Comparison of ENCODE assay signal across 10 mouse cellular contexts in genomic region chr1:132765887-132766651, GRCm38 (mm10). TPM values are rescaled to one million over a fixed set of nuclear protein-coding genes. Genes with fewer than 3 reads are reported as not detected.
A peak's percentile ranks its signal among the peaks of the same experiment; 100 is the strongest.
DNase-seq lines count a peak whose midpoint lies in the region; ATAC-seq lines count a peak whose summit lies in the region.
"Had no signal": no experiment of that assay in that cellular context is flagged by ENCODE, and none has a peak within 500 bp of the region (broad histone marks: within the 10 kb centered on the region; RNA-seq: fewer than 3 reads in every experiment).

No protein-coding gene starts in this region.

- H3K4me1 ChIP-seq in kidney, embryonic 14.5 days (ENCODE audit: control insufficient read depth, insufficient read depth, low read length), result peaks cover 6% of the 10 kb centered on the region; the same call in 1 of the 2 replicates
- H3K4me1 ChIP-seq in intestine, embryonic 14.5 days (replicated peaks; ENCODE audit: control insufficient read depth, insufficient read depth, low read length), result peaks cover 12% of the 10 kb centered on the region; the same call in 1 of the 2 replicates

- H3K36me3 ChIP-seq in kidney, embryonic 14.5 days (ENCODE audit: control insufficient read depth, insufficient read depth, low read length), result no peaks in the 10 kb centered on the region
- no peaks in the 10 kb centered on the region for H3K36me3 ChIP-seq in intestine, embryonic 14.5 days (ENCODE audit: control insufficient read depth, insufficient read depth, low read length)
- H3K36me3 ChIP-seq: G1E had no signal

- WGBS in kidney, embryonic 14.5 days, result 30% methylated on average over 16 of the region's 16 CpGs
- WGBS in intestine, embryonic 14.5 days, result 13% methylated on average over 16 of the region's 16 CpGs

- H3K27me3 ChIP-seq in kidney, embryonic 14.5 days (ENCODE audit: control insufficient read depth, insufficient read depth, low read length), result no peaks in the 10 kb centered on the region
- no peaks in the 10 kb centered on the region; the same call in 1 of the 2 replicates for H3K27me3 ChIP-seq in intestine, embryonic 14.5 days (replicated peaks; ENCODE audit: control insufficient read depth, insufficient read depth, low read length)

- H3K27ac ChIP-seq in kidney, embryonic 14.5 days (ENCODE audit: low read depth, low read length), result no peak overlapping the region
- H3K27ac ChIP-seq in intestine, embryonic 14.5 days (ENCODE audit: low read depth), result no peak overlapping the region

- no peak for ATAC-seq in kidney, embryonic 14.5 days (ENCODE audit: low FRiP score, low TSS enrichment)
- 0 out of 2 replicates have a peak, but pooled peaks have one; percentile 12 for ATAC-seq in intestine, embryonic 14.5 days (replicated peaks; ENCODE audit: low FRiP score, low TSS enrichment, low read depth)

- H3K4me2 ChIP-seq in kidney, embryonic 14.5 days (replicated peaks; ENCODE audit: low read depth, low read length), result 0 out of 2 replicates have a peak overlapping the region, but pooled peaks have one; percentile 22
- H3K4me2 ChIP-seq in intestine, embryonic 14.5 days (ENCODE audit: low read length), result peak overlapping the region; percentile 24

- H3K9me3 ChIP-seq in kidney, embryonic 14.5 days (ENCODE audit: control insufficient read depth, low read length), result no peaks in the 10 kb centered on the region
- H3K9me3 ChIP-seq in intestine, embryonic 14.5 days (ENCODE audit: control insufficient read depth, low read length), result no peaks in the 10 kb centered on the region
- H3K9me3 ChIP-seq: G1E had no signal

- no peak overlapping the region for H3K9ac ChIP-seq in kidney, embryonic 14.5 days (ENCODE audit: low read depth, low read length)
- H3K9ac ChIP-seq in intestine, embryonic 14.5 days (ENCODE audit: low read length), result no peak overlapping the region

- H3K4me3 ChIP-seq in kidney, embryonic 14.5 days (ENCODE audit: low read length), result no peak overlapping the region
- no peak overlapping the region for H3K4me3 ChIP-seq in intestine, embryonic 14.5 days (ENCODE audit: low read depth, low read length)

- DNase-seq in kidney, adult 8-10 months, result no peak
- peak; percentile 20 for DNase-seq in embryo, embryonic 9.5 days (ENCODE audit: extremely low spot score)
- DNase-seq in intestine, embryonic 14.5 days (ENCODE audit: low spot score), result peak; percentile 57
- peak; percentile 49 for DNase-seq in neural tube, embryonic 10.5 days (ENCODE audit: extremely low spot score, low spot score)
- no peak for DNase-seq in spleen, postnatal 14 days (ENCODE audit: low spot score in 2 of 2)
- DNase-seq in adrenal gland, adult 18-20 months (ENCODE audit: low spot score in 2 of 2), result no peak
- no peak for DNase-seq in cerebellum, adult 11 months

RNA-seq across cellular contexts. Expression of gene Nfasc, which starts 24.5 kb away (rescaled TPM):
- 0.43 and 0.76 TPM in 2 replicates for polyA plus RNA-seq in kidney, embryonic 14.5 days (2014; fragmentation: Nextera tagmentation; extraction: Ambion mirVana)
- polyA plus RNA-seq in intestine, embryonic 14.5 days (2014; fragmentation: Nextera tagmentation; extraction: Ambion mirVana), result 5.6 and 6.9 TPM in 2 replicates
- 1 to 10 TPM; 3.4 to 5.2 TPM for total RNA-seq in adrenal gland, adult 18-20 months (2021)
- total RNA-seq: megakaryocyte progenitor cell, adult 5-6 weeks had no signal
- polyA plus RNA-seq: G1E had no signal

Comparison
In these comparisons a context has a peak if more than half of its experiments do, and no peak if none do; other contexts are left out.
1. DNase-seq: peak in embryo, embryonic 9.5 days (single experiment), intestine, embryonic 14.5 days (single experiment) and neural tube, embryonic 10.5 days (single experiment); none in kidney, adult 8-10 months (0 of 2), spleen, postnatal 14 days (0 of 2), adrenal gland, adult 18-20 months (0 of 2) and cerebellum, adult 11 months (single experiment).